Mouse (Mus musculus): ENCODE data around the gene Zcchc7. TPM values are rescaled to one million over a fixed set of nuclear protein-coding genes. Genes with fewer than 3 reads are reported as not detected.

Zcchc7 gene
- polyA plus RNA-seq, 1 experiment = 3.5 TPM

DNA sequence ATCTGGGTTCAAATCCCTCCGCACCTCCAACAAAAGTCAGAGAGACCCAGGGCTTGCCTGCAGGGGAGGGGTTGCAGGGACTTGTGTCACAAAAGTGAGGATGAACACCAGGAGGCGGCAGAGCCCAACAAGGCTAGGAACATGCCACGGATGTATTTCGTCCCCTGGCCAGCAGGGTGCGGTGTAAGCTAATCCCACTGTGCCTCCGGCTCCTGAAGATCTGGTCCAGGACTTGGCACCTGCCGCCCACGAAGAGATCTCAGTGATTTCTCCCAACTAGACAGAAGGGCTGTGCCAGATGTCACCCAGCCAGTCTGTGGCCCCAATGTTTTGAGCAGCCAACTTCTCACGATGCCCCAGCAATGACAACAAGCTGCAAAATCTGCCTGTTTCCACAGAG is 217.8 kb downstream of the Zcchc7 start:
- H3K27ac ChIP-seq (ENCODE audit: insufficient read depth, low read depth, low read length) = no peak overlapping the region
- H3K4me1 ChIP-seq (ENCODE audit: control insufficient read depth, insufficient read depth, insufficient read length, low read length) = 0 out of 2 replicates have a peak, but pooled peaks cover 3% of the 10 kb centered on the region
- no peaks in the 10 kb centered on the region for H3K27me3 ChIP-seq (ENCODE audit: control insufficient read depth, insufficient read depth, low read length)
- WGBS = 11% methylated on average over 9 of the region's 9 CpGs
- H3K4me3 ChIP-seq (ENCODE audit: low read depth, low read length) = peak overlapping the region; percentile 27
- TF ChIP-seq POLR2A (IDR thresholded peaks at IDR 0.05; ENCODE audit: low read depth, low read length) (no peak), CTCF (IDR thresholded peaks at IDR 0.05; ENCODE audit: extremely low read depth, insufficient read length, insufficient replicate concordance, low read depth, low read length) (peak; percentile 93)
- no peaks in the 10 kb centered on the region for H3K36me3 ChIP-seq (ENCODE audit: control insufficient read depth, insufficient read depth, low read length)

DNA sequence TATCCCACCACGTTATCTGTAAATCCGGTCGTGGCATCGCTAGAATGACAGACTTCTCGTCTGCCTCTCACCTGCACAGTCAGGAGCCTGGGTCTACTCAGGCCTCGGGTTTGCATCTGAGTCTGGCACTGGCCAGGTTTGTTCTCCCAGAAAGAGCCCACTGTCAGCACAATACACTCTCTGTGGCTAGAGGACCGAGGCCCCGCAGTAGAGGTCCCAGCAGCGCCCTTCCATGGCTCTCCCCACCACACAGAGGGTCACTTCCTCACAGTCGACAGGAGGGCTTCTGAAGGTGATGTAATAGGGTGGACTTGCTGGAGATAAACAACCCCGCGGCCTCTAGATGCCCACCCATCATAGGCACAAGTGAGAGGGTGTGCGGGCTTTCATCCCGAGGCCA is 218.2 kb downstream of the Zcchc7 start:
- TF ChIP-seq CTCF (IDR thresholded peaks at IDR 0.05; ENCODE audit: extremely low read depth, insufficient read length, insufficient replicate concordance, low read depth, low read length) = no peak
- TF ChIP-seq POLR2A (IDR thresholded peaks at IDR 0.05; ENCODE audit: low read depth, low read length) = no peak
- H3K4me1 ChIP-seq (ENCODE audit: control insufficient read depth, insufficient read depth, insufficient read length, low read length) = 0 out of 2 replicates have a peak, but pooled peaks cover 3% of the 10 kb centered on the region
- H3K27ac ChIP-seq (ENCODE audit: insufficient read depth, low read depth, low read length) = no peak overlapping the region
- H3K4me3 ChIP-seq (ENCODE audit: low read depth, low read length) = peak overlapping the region; percentile 27
- no peaks in the 10 kb centered on the region for H3K27me3 ChIP-seq (ENCODE audit: control insufficient read depth, insufficient read depth, low read length)
- H3K36me3 ChIP-seq (ENCODE audit: control insufficient read depth, insufficient read depth, low read length) = no peaks in the 10 kb centered on the region
- 35% methylated on average over 14 of the region's 14 CpGs for WGBS

DNA sequence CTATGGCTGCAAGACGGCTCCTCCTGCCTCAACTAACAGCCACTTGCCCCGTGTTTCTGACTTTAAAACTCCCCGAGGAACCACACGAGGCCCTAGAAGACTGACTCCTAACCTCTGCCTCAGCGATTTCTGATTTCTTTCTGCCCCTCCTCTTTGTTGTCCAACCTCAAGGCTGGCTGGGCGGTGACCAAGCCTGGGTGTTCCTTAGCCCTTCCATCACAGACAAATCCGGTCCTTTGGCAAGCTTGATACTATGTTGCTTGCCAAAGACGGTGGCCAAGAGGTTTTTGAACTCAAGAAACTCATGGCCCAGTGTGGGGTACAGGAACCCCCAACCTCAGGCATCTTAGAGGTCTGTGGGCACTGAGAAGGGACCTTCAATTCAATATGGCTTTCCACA is 218.7 kb downstream of the Zcchc7 start:
- 71% methylated on average over 8 of the region's 8 CpGs for WGBS
- TF ChIP-seq POLR2A (IDR thresholded peaks at IDR 0.05; ENCODE audit: low read depth, low read length) (no peak), CTCF (IDR thresholded peaks at IDR 0.05; ENCODE audit: extremely low read depth, insufficient read length, insufficient replicate concordance, low read depth, low read length) (no peak)
- H3K27ac ChIP-seq (ENCODE audit: insufficient read depth, low read depth, low read length) = no peak overlapping the region
- no peak overlapping the region for H3K4me3 ChIP-seq (ENCODE audit: low read depth, low read length)
- H3K27me3 ChIP-seq (ENCODE audit: control insufficient read depth, insufficient read depth, low read length) = no peaks in the 10 kb centered on the region
- no peaks in the 10 kb centered on the region for H3K36me3 ChIP-seq (ENCODE audit: control insufficient read depth, insufficient read depth, low read length)
- 0 out of 2 replicates have a peak, but pooled peaks cover 3% of the 10 kb centered on the region for H3K4me1 ChIP-seq (ENCODE audit: control insufficient read depth, insufficient read depth, insufficient read length, low read length)

DNA sequence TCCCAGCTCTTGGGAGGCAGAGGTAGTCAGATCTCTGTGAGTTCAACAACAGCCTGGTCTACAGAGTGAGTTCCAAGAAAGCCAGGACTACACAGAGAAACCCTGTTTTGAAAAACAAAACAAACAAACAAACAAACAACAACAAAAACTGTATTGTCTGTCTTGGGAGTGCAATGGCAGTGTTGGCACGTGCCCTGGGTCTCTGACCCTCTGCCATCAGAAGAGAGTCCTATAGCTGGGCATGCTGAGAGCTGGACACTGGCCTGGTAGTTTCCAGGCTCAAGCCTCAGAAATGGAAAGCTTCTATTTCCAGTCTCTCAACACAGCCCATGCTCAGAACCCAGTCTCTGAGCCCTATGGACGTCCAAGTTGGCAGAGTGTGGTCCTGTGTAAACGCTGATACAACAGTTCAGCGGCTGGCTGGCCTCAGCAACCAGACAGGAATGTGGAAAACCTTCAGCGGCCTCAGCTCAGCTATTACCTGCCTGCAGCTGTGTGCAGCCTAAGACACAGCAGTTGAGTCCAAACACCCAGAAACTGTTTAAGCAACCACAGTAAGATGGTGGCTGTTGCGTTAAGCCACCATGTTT is 220.4 kb downstream of the Zcchc7 start:
- Histone ChIP-seq H3K4me3 (ENCODE audit: low read depth, low read length) (no peak overlapping the region), H3K4me1 (ENCODE audit: control insufficient read depth, insufficient read depth, insufficient read length, low read length) (peaks cover 3% of the 10 kb centered on the region; the same call in 1 of the 2 replicates), H3K27me3 (ENCODE audit: control insufficient read depth, insufficient read depth, low read length) (no peaks in the 10 kb centered on the region), H3K36me3 (ENCODE audit: control insufficient read depth, insufficient read depth, low read length) (no peaks in the 10 kb centered on the region), H3K27ac (ENCODE audit: insufficient read depth, low read depth, low read length) (no peak overlapping the region)
- no peak for TF ChIP-seq CTCF (IDR thresholded peaks at IDR 0.05; ENCODE audit: extremely low read depth, insufficient read length, insufficient replicate concordance, low read depth, low read length)
- TF ChIP-seq POLR2A (IDR thresholded peaks at IDR 0.05; ENCODE audit: low read depth, low read length) = no peak
- 66% methylated on average over 6 of the region's 6 CpGs for WGBS

DNA sequence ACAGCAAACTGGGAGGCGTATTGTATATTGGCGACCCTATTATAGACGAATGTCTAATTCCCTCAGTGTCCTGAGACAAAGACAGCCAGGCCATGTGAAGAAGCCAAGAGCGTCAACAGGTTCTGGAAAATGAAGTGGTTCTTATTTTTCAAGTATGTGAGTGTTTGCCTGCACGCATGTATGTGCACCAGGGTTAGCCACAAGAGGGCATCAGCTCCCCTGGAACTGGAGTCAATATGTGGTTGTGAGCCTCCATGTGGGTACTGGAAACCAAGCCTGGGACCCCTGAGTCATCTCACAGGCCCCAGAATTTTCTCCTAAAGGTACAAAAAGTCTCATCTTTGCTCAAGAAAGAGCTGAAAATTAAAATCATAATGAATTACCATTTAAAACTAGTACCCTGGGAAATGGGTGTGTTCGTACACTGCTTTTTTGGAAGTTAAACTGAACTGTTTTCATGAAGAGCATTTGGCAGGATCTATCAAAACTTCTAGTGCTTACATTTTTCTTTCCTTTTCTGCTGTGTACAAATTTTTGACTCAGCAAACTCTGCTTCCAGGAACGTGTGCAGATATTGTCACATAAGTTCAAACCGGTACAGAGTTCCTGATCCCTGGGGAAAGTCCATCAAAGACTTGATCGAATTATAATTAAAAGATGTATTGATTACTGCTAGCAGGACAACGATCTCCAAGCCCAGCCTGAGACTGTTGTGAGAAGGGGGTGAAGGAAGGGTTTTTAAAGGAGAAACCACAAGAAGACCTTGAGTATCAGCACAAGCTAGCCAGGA is 221.4 kb downstream of the Zcchc7 start:
- Histone ChIP-seq H3K36me3 (ENCODE audit: control insufficient read depth, insufficient read depth, low read length) (no peaks in the 10 kb centered on the region), H3K4me1 (ENCODE audit: control insufficient read depth, insufficient read depth, insufficient read length, low read length) (peaks cover 10% of the 10 kb centered on the region), H3K27me3 (ENCODE audit: control insufficient read depth, insufficient read depth, low read length) (no peaks in the 10 kb centered on the region), H3K27ac (ENCODE audit: insufficient read depth, low read depth, low read length) (no peak overlapping the region), H3K4me3 (ENCODE audit: low read depth, low read length) (no peak overlapping the region)
- 85% methylated on average over 10 of the region's 10 CpGs for WGBS
- TF ChIP-seq CTCF (IDR thresholded peaks at IDR 0.05; ENCODE audit: extremely low read depth, insufficient read length, insufficient replicate concordance, low read depth, low read length) = no peak

DNA sequence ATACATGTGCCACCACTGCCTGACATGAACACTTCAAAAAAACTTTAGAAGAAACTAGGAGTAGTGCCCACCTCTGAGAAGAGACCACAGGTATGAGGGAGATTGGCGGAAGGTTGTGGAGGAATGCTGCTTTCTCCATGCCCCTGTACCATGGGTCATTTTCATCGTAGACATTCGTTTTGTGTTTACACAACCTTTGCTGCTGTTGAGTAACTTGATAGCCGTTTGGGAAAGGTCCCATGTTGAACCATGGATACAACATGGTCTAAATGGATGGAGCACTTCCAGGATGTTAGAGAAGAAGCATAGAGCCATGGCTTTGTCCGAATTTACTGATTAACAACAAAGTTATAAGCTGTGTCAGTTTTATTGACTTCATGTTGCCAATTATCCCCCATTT is 222.5 kb downstream of the Zcchc7 start:
- TF ChIP-seq POLR2A (IDR thresholded peaks at IDR 0.05; ENCODE audit: low read depth, low read length) = no peak
- TF ChIP-seq CTCF (IDR thresholded peaks at IDR 0.05; ENCODE audit: extremely low read depth, insufficient read length, insufficient replicate concordance, low read depth, low read length) = no peak
- 53% methylated on average over 5 of the region's 5 CpGs for WGBS
- H3K36me3 ChIP-seq (ENCODE audit: control insufficient read depth, insufficient read depth, low read length) = no peaks in the 10 kb centered on the region
- H3K4me1 ChIP-seq (ENCODE audit: control insufficient read depth, insufficient read depth, insufficient read length, low read length) = peaks cover 10% of the 10 kb centered on the region
- H3K4me3 ChIP-seq (ENCODE audit: low read depth, low read length) = no peak overlapping the region
- no peaks in the 10 kb centered on the region for H3K27me3 ChIP-seq (ENCODE audit: control insufficient read depth, insufficient read depth, low read length)
- H3K27ac ChIP-seq (ENCODE audit: insufficient read depth, low read depth, low read length) = no peak overlapping the region

DNA sequence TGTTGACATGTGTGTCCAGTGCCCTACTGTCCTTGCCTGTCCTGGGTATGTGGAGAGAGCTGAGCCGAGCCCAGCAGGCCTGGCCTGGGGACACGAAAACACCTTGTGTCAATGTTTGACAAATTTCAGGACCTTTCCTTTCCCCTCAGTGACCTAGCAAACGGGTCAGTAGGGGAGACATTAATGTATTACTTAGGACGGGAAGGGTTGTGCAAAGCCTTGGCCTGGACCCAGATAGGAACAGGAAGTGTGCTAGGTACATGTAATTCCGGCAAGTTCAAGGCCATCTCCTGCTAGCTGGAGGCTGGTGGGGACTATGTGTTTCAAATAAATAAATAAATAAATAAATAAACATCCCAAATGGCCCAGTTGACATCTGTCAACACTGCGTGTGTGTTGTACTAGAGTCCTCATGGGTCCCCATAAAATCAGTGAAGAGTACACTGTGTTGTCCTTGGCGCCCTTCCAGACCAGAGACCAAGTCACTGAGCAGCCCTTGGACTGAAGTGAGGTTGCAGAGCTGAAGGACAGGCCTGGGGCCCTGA is 224.2 kb downstream of the Zcchc7 start:
- Histone ChIP-seq H3K27me3 (ENCODE audit: control insufficient read depth, insufficient read depth, low read length) (no peaks in the 10 kb centered on the region), H3K4me3 (ENCODE audit: low read depth, low read length) (no peak overlapping the region), H3K4me1 (ENCODE audit: control insufficient read depth, insufficient read depth, insufficient read length, low read length) (peaks cover 7% of the 10 kb centered on the region), H3K36me3 (ENCODE audit: control insufficient read depth, insufficient read depth, low read length) (no peaks in the 10 kb centered on the region), H3K27ac (ENCODE audit: insufficient read depth, low read depth, low read length) (no peak overlapping the region)
- 51% methylated on average over 7 of the region's 7 CpGs for WGBS
- no peak for TF ChIP-seq POLR2A (IDR thresholded peaks at IDR 0.05; ENCODE audit: low read depth, low read length)
- TF ChIP-seq CTCF (IDR thresholded peaks at IDR 0.05; ENCODE audit: extremely low read depth, insufficient read length, insufficient replicate concordance, low read depth, low read length) = no peak

All from small intestine, adult 2 months (tissue).